Mouse (Mus musculus): Measurements from ENCODE around the gene Olfr891. TPM values are rescaled to one million over a fixed set of nuclear protein-coding genes. Genes with fewer than 3 reads are reported as not detected.

The Olfr891 gene
- polyA plus RNA-seq (2021; fragmentation: Nextera tagmentation), result not detected in 2 replicates
- long read RNA-seq, experiment 1, result 0 reads
- long read RNA-seq, experiment 2, result 0 reads

DNA sequence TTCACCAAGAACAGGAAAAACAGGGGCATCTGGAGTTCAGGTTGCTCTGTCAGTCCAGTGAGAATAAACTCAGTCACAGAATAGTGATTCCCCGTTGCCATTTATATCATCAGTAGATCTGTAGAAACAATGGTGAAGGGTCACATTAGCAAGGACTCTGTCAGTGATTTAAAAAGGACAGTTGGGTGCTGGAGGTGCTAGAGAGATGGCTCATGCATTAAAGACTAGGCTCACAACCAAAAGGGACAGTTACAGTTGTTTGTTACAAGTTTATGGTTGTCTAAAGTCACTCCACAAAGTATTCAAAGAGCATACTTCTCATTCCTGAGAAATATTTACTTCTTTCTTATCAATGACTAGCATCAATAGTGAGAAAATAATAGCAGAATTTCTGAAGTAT, at the start of gene Olfr891:
Olfr891 (minus strand) TSS at position 101 of the 400 bp plus-strand sequence.

GRCm38 (mm10) chr9:38217755-38218154, 37.1 kb upstream of the Olfr891 start, which contains the start of gene Olfr894:
Gene Olfr894 (plus strand): TSS chr9:38218055.

GRCm38 (mm10) chr9:38208065-38208464, 27.4 kb upstream of the Olfr891 start, which contains the start of gene Olfr893:
Gene Olfr893 (plus strand): TSS chr9:38208365.

GRCm38 (mm10) chr9:38142217-38142616, 38.4 kb downstream of the Olfr891 start, which contains the start of gene Olfr890:
Gene Olfr890 (plus strand): TSS chr9:38142517.

Other genes starting within 250 kb of the Olfr891 start
- not detected in 2 replicates for gene Olfr881, start 189.0 kb downstream of the Olfr891 start, polyA plus RNA-seq (2021; fragmentation: Nextera tagmentation)
- gene Olfr883, start 155.0 kb downstream of the Olfr891 start, polyA plus RNA-seq (2021; fragmentation: Nextera tagmentation), result not detected in 2 replicates
- gene Olfr884, start 134.3 kb downstream of the Olfr891 start, polyA plus RNA-seq (2021; fragmentation: Nextera tagmentation), result not detected in 2 replicates
- not detected in 2 replicates for gene Olfr885, start 119.5 kb downstream of the Olfr891 start, polyA plus RNA-seq (2021; fragmentation: Nextera tagmentation)
- not detected in 2 replicates for gene Olfr887, start 96.7 kb downstream of the Olfr891 start, polyA plus RNA-seq (2021; fragmentation: Nextera tagmentation)
- gene Olfr888, start 72.7 kb downstream of the Olfr891 start, polyA plus RNA-seq (2021; fragmentation: Nextera tagmentation), result not detected in 2 replicates
- gene Olfr889, start 65.6 kb downstream of the Olfr891 start, polyA plus RNA-seq (2021; fragmentation: Nextera tagmentation), result 0.15 TPM in 2 replicates
- not detected in 2 replicates for gene Olfr890, start 38.3 kb downstream of the Olfr891 start, polyA plus RNA-seq (2021; fragmentation: Nextera tagmentation)
- not detected in 2 replicates for gene Olfr893, start 27.5 kb upstream of the Olfr891 start, polyA plus RNA-seq (2021; fragmentation: Nextera tagmentation)
- gene Olfr894, start 37.2 kb upstream of the Olfr891 start, polyA plus RNA-seq (2021; fragmentation: Nextera tagmentation), result not detected in 2 replicates
- gene Olfr143, start 72.0 kb upstream of the Olfr891 start, polyA plus RNA-seq (2021; fragmentation: Nextera tagmentation), result not detected in 2 replicates
- not detected in 2 replicates for gene Olfr895, start 87.0 kb upstream of the Olfr891 start, polyA plus RNA-seq (2021; fragmentation: Nextera tagmentation)
- gene Olfr896-ps1, start 110.3 kb upstream of the Olfr891 start, polyA plus RNA-seq (2021; fragmentation: Nextera tagmentation), result not detected in 2 replicates
- gene Olfr25, start 148.2 kb upstream of the Olfr891 start, polyA plus RNA-seq (2021; fragmentation: Nextera tagmentation), result not detected in 2 replicates
- not detected in 2 replicates for gene Olfr898, start 167.6 kb upstream of the Olfr891 start, polyA plus RNA-seq (2021; fragmentation: Nextera tagmentation)
- gene Olfr250, start 186.1 kb upstream of the Olfr891 start, polyA plus RNA-seq (2021; fragmentation: Nextera tagmentation), result not detected in 2 replicates
- gene Olfr251, start 196.3 kb upstream of the Olfr891 start, polyA plus RNA-seq (2021; fragmentation: Nextera tagmentation), result not detected in 2 replicates
- not detected in 2 replicates for gene Olfr147, start 220.9 kb upstream of the Olfr891 start, polyA plus RNA-seq (2021; fragmentation: Nextera tagmentation)
- gene Olfr901, start 248.6 kb upstream of the Olfr891 start, polyA plus RNA-seq (2021; fragmentation: Nextera tagmentation), result not detected in 2 replicates

Measured in layer of hippocampus, adult 6 months (tissue).